Mouse (Mus musculus) T-helper 17 cell (primary cell): ENCODE measurements at regions not wholly inside any gene's neighbourhood (a gene's known extent, or its start where the extent isn't known, plus 50 kb on each side); places are given as distances from the start of the nearest gene placed in this dataset.

ENCODE experiments used
- in situ Hi-C, 2 experiments: fragments of 300-600 bp; cut with MboI, MseI; formaldehyde crosslinking; loops; 1 replicate in 1 of 2; 2 replicates in 1 of 2; pipeline ENCODE4 v1.15.1; 2025; ENCODE audit warnings: high pct_unique_total_duplicates in 2 of 2

DNA sequence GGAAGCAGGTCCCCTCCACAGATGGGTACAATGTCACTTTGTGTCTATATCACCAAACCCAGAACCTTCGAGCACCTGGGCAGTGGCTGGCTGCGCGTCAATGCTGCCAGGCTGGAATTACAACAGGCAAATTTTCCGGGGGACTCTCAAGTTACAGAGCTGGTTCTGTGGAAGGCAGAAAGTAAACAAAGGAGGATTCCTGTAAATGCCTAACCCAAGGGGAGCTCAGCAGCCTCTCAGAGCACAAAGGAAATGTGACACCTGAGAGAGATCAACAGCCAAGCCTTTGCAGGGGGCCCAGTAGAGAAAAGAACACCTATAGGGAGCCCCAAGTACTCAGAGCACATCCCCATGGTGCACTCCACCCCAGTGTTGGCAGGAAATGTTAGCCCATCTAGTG, 70.7 kb downstream of the Setd4 start:
- in situ Hi-C loops, result loop anchor here in 1 of 2 experiments (10.0 kb wide), 1 partner anchor 468 kb away; no protein-coding TSS in a partner anchor

GRCm38 (mm10) chr16:93531937-93532336, 71.9 kb downstream of the Setd4 start:
- in situ Hi-C loops, result loop anchor here in 1 of 2 experiments (10.0 kb wide), 1 partner anchor 467 kb away; no protein-coding TSS in a partner anchor

DNA sequence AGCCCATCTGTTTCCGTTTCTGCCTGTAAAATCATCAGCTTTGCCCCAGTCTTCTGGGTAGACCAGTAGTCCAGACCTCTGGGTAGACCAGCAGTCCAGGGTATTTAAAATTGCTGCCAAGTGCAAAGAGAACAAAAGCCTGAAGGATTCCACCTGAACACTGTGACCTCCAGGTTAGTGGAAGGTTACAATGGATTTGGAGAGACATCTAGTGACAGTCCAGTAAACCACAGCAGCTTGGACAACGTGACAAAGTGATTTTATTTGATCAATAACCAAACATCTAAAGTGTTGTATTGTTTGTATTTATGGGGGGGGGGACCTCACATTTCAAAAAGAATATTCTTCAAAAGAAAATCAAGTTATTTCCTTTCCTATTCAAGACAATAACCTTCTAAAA, 81.4 kb downstream of the Setd4 start:
- in situ Hi-C loops, result no loop called here

DNA sequence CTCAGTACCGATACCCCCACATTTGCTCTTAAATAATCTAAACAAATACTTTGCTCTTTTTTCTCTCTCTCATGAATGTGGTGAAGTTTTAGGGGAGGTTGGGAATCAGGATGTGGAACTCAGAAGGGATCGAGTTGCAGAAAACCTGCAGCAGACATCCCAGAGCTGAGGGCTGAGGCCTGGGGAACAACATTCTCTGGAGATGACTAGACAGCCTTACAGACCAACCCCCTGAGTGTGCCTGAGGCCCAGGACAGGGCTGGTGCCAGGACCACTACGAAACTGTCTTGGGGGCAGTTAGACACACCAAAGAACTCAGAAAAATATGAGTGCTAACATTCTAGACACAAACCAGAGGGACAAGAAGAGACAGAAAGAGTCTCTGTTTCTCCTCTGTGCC, 83.4 kb downstream of the Setd4 start:
- in situ Hi-C loops, result no loop called here

DNA sequence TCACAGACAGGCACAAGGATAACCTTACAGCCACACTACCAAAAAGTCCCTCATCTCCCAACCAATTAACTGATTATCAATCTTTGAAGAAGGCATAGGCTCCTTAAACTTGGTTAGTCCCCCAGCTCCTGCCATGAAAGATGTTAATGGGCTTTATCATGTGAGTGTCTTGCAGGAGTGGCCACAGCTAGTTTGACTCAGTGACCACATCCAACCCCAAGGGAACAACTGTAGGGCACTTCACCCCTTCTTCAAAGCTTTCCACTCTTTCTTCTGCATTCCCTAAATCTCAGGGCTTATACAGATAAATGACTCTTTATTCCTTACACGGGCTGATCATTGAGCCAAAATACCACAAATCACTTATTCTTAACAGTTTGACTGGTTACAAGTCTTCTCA, 85.2 kb downstream of the Setd4 start:
- in situ Hi-C loops, result no loop called here

DNA sequence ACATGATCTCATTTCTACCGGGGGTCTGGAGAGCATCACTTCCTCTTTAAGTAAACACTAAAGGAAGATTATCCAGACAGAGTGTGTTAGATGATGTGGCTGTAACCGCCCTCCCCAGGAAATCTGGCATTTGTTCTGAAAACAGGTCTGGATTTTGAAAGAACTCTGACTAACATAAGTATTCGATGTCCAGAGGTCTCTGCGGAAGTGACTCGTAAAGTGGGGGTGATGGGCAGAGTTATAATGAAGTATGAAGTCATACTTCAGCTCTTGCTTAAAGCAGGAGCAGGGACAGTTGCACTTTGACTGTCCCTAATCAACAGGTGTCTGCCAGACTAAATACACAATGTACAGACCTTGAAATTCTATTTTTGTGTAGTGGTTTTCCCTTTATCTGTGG, 87.1 kb downstream of the Setd4 start:
- in situ Hi-C loops, result no loop called here

GRCm38 (mm10) chr16:93515456-93515941, 88.4 kb downstream of the Setd4 start:
- in situ Hi-C loops, result no loop called here

- in situ Hi-C loops, result no loop called here
These were observed 90.2 kb downstream of the Setd4 start for GRCm38 (mm10) chr16:93513616-93514041.

- in situ Hi-C loops, result no loop called here
These were observed 91.9 kb downstream of the Setd4 start for GRCm38 (mm10) chr16:93511988-93512387.

DNA sequence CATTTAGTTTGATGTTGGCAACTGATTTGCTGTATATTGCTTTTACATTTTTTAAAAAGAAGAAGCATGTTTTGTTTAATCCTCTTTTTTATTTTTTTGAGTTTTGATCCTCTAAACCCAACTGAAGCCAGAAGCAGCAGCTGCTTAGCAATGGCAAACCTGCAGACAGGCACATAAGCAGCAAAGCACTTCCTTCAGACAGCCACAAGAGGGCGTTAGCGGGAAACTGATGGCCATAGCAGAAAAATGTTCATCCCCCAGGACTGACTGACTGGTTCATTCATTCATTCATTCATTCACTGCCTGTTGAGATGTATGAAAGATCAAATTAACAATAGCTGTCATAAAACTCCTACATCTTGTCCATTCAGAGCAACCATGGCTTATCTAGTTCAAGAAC, 92.3 kb downstream of the Setd4 start:
- in situ Hi-C loops, result no loop called here

DNA sequence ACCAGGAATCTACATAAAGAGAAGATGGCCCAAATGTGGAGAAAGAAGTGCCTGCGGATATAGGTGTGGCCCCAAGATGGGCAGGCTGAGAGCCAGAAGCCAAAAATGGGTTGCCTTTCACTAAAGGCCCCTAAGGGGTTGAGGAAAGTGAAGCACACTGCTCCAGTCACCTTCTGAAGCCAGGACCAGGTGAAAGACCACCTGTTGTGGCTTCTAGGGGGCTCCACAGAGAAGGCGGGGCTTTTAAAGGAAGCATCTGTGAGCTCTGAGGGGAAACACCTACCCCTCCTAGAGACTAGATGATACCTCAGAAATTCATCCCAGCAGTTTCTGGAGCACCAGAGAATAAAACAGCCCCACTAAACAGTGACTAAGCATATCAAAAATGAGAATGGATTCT, 105.1 kb downstream of the Setd4 start:
- in situ Hi-C loops, result no loop called here

- in situ Hi-C loops, result no loop called here
These were observed 110.4 kb downstream of the Setd4 start for GRCm38 (mm10) chr16:93493337-93494002.

DNA sequence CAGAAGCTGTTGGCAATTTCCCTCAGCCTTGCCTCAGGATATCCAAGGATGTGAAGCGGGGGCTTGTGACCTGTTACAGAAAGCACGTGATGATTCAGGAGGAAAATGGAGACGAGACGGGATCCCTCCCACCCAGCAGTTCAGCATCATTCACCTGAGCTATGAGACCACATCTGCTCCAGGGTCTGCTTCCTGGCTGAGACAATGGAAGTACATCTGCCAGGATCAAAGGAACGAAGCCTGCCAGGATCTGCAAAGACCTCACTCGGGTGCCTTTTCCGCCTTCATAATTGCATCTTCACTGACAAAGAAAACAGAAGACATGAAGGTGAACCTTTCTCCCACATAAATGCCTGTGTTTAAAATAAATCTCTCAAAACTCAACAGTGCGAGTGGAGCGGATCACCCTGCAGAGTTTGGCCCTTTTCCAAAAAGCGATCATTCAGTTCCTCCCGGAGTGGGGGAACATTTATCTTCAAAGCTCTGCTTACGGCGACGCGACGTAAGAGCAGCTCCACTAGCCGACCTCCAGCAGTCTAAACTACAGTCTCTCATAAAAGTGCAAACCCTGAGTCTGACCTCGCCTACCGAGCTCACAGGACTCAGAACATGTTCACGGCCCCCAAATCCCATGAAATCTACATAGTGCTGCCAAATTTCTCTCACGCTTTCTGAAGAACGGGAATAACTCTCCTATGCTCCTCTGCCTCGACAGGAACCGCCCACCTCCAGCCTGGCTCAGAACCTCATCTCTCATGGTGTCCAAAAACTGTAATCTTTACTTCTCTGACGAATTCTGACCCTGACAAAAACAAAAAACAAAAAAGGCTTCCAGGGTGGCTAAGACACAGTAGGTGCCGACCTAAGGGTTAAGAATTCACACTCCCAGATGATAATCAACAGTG, 117.0 kb downstream of the Setd4 start:
- in situ Hi-C loops, result no loop called here

DNA sequence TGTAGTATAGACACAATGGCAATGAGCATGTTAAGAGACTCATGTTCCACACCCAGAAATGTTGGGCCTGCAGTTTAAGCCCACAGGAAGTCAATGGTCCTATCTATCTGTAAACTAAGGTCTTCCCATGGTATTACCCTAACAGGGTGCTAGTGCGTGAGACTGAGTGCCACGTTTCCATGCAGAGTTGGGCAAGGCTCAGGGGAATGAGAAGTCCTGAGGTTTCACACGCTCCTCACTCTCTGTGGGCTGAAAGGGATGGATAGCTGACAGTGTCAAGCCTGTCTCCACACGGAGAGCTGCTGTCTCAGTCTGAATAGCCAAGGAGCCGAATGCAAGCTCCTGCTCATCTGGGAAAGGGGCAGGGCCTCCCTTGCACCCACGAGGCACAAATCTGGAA, 133.9 kb downstream of the Setd4 start:
- in situ Hi-C loops, result loop anchor here in 1 of 2 experiments (5.0 kb wide), 1 partner anchor 82 kb away; no protein-coding TSS in a partner anchor

GRCm38 (mm10) chr16:93465741-93466140, 138.1 kb downstream of the Setd4 start:
- in situ Hi-C loops, result no loop called here

DNA sequence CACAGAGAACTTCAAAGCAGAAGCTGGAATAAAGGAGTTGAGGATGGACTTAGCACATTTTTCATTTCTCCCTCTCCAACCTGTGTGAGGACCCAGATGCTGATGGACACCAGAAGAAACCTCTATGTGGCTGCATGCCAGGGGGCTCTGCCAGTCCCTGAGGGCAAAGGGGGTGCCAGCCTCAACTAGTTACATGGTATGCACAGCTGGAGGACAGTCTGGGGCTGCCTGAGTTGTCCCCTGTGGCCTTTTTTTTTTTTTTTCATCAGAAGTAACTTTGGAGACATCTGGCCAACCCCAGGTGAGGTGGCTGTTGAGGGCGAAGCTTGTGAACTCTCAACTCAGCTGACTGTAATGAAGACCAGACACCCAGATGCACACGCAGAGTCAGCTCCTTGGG, 139.0 kb downstream of the Setd4 start:
- in situ Hi-C loops, result no loop called here

DNA sequence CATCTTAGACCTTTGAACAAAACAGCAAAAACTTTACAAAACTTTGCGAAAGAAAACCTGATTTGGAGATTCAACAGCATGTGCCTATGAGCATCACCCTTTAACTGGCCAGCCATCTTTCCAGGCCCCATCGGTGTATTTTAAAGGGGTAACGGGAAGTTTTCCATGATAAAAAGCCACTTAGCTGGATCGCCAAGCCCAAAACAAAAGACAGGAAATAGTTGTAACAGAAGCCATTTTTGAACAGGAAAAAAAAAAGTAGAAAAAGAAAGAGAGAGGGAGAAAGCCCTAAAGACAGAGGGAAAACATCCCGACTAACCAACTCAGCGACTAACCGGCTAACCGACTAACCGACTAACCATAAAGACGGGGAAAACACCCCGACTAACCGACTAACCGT, 140.5 kb downstream of the Setd4 start:
- in situ Hi-C loops, result no loop called here

- in situ Hi-C loops, result no loop called here
These were observed 141.6 kb downstream of the Setd4 start for GRCm38 (mm10) chr16:93462286-93462610.

DNA sequence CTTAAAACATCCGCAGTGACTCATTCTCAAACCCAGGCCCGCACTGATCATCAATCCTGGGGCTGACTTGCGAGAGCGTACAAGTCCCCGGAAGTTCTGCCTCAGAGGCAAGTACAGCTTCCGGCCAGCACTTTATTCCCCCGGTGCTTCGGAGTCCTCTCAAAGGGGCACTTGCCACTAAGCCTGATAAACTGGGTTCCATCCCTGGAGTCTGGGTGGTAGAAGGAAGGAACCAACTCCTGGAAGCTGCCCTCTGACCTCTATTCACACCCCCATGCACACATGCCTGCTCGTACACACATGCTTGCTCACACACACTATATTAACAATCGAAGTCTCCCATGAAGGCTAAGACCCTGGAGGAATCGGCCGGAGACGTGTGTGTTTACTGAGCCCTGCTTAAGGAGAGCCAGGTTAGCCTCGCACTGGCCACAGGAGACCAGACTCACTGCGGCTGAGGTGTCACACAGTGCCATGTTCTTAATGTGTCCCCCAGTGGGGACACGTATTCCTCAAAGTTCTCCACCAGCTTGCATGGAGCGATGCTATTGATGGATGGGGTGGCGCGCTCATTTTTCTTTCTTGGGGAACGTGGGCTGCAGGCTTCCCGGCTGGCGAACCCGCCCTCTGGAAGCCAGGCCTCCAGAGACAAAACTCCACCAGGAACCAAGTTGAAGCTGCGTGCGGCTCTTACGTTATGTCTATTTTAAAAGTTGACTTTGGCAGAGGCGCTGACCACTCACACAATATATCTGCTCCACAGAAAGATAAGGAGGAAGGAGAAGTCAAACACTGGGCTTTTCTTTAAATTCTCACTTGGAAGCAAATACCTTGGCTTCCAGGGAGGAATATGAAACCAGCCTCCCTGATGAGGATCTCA, 142.2 kb downstream of the Setd4 start:
- in situ Hi-C loops, result no loop called here

GRCm38 (mm10) chr16:93459497-93460240, 144.2 kb downstream of the Setd4 start:
- in situ Hi-C loops, result loop anchor here in 1 of 2 experiments (10.0 kb wide), 1 partner anchor 765 kb away; no protein-coding TSS in a partner anchor
